Mouse (Mus musculus) liver, embryonic 14.5 days (tissue): ENCODE measurements at regions not wholly inside any gene's neighbourhood (a gene's known extent, or its start where the extent isn't known, plus 50 kb on each side); places are given as distances from the start of the nearest gene placed in this dataset.

Source experiments
- CTCF ChIP-seq: IDR thresholded peaks from 2 replicates; pipeline ENCODE4 v1.5.1; 2016; ENCODE audit warnings: antibody characterized with exemption, low read depth, control low read depth
- EP300 ChIP-seq: IDR thresholded peaks from 2 replicates; pipeline ENCODE4 v1.6.1; 2016; ENCODE audit warnings: antibody characterized with exemption, low read depth

DNA sequence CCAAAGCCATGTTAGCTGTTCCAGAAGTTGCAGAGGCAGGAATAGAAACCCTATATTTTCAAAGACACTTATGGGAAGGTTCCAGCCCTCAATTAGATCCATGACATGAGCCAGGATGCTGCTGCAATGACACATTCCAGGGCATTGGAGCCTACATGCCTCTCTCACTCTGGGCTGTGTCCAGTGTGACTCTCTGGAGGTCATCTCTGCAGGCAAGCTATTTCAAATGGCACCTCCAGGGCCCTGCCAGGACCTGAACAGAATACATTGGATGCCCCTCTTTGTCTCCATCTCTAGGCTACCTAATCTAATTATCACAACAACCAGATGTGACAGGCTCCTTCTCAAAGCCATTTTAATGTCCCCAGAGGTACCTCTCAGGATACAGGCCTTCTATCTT lies 1478.7 kb upstream of the Gm6569 start:
- TF ChIP-seq CTCF (no peak), EP300 (no peak)
